Mouse (Mus musculus) embryonic facial prominence, embryonic 12.5 days (tissue): ENCODE data around the gene Zfp759. TPM values are rescaled to one million over a fixed set of nuclear protein-coding genes. Genes with fewer than 3 reads are reported as not detected.
"Not testable (repeated sequence)": the region's sequence is repeated elsewhere in the genome, so short reads cannot be mapped to it uniquely, and the experiment has no call there.

ENCODE experiments used
- ATAC-seq: fragments of 200-750 bp; cut with Nextera tagmentation; 2 replicates; pipeline ENCODE4 v1.8.0; 2017; ENCODE audit not compliant: insufficient number of reproducible peaks, insufficient read depth, low FRiP score, low TSS enrichment
- H3K27ac ChIP-seq: fragments of 300-500 bp; sonication (generic); 2 replicates; pipeline ENCODE4 v1.5.1; 2016; ENCODE audit warnings: mild to moderate bottlenecking
- H3K27me3 ChIP-seq: fragments of 300-500 bp; sonication (generic); 2 replicates; pipeline ENCODE4 v1.6.1; 2016; ENCODE audit warnings: mild to moderate bottlenecking, moderate library complexity
- H3K36me3 ChIP-seq: fragments of 300-500 bp; sonication (generic); 2 replicates; pipeline ENCODE4 v1.6.1; 2016; ENCODE audit warnings: mild to moderate bottlenecking
- H3K4me1 ChIP-seq: fragments of 300-500 bp; sonication (generic); 2 replicates; pipeline ENCODE4 v1.6.1; 2016
- H3K4me2 ChIP-seq: fragments of 300-500 bp; sonication (generic); replicated peaks from 2 replicates; pipeline ENCODE4 v1.6.1; 2016; ENCODE audit warnings: mild to moderate bottlenecking, moderate library complexity
- H3K4me3 ChIP-seq: fragments of 300-500 bp; sonication (generic); 2 replicates; pipeline ENCODE4 v1.5.1; 2016; ENCODE audit warnings: mild to moderate bottlenecking
- H3K9ac ChIP-seq: fragments of 300-500 bp; sonication (generic); 2 replicates; pipeline ENCODE4 v1.6.1; 2016; ENCODE audit warnings: mild to moderate bottlenecking, moderate library complexity
- H3K9me3 ChIP-seq: fragments of 300-500 bp; sonication (generic); 2 replicates; pipeline ENCODE4 v1.6.1; 2016; ENCODE audit warnings: mild to moderate bottlenecking, moderate library complexity
- WGBS: fragments of 180-500 bp; shearing (Covaris S2); methylation state at CpG from one replicate; pipeline ENCODE4 v1.1.7; 2016; 5-methylcytosine and 5-hydroxymethylcytosine counted together
- polyA plus RNA-seq: library from polyadenylated mRNA; unstranded; fragments of >200 nt; fragmentation: Nextera tagmentation; extraction: Ambion mirVana; gene quantifications from 2 replicates; pipeline ENCODE4 v1.2.1, GENCODE M21; 2016

The Zfp759 gene
- polyA plus RNA-seq, 1 experiment from 2014 or later: 2.8 TPM

DNA sequence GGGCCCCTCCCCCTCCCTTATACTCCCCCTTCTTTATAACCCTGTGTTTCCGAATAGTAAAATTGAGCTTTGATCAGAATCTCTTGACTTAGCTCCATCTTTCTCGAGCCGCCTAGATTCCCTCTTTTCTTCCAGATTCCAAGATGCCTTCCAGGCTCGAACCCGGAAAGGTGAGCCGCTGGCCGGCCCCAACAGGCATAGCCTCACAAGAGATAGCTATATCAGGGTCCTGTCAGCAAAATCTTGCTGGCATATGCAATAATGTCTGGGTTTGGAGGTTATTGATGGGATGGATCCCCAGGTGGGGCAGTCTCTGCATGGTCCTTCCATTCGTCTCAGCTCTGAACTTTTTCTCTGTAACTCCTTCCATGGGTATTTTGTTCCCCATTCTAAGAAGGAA, 5.3 kb upstream of the Zfp759 start, which contains the start of gene Rslcan18:
Rslcan18 (minus strand) TSS at position 101 of the 400 bp plus-strand sequence.
- not testable (repeated sequence) for H3K9ac ChIP-seq, H3K36me3 ChIP-seq, H3K4me1 ChIP-seq, H3K27ac ChIP-seq, ATAC-seq, H3K4me3 ChIP-seq, H3K27me3 ChIP-seq, H3K4me2 ChIP-seq, H3K9me3 ChIP-seq
- WGBS: 92% methylated on average over 8 of the region's 8 CpGs

DNA sequence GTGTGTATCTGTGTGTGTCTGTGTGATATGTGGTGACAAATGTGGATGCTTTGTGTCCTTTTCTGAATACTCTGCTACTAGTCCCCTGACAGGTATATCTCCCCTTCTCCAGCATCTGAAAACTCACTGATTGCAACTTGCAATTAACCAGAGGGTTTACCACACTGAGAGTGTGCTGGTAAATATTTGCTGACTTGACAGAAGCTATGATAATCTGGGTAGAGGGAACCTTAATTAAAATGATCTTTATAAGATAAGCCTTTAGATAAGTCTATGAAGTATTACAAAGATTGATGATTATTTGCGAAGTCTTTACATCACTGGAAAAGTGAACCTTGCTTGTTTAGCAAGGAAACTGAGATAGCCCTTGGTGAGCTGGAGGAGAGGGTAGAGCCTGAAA, 3.0 kb downstream of the Zfp759 start:
- Histone ChIP-seq H3K9me3 (no peaks in the 10 kb centered on the region), H3K4me1 (no peaks in the 10 kb centered on the region), H3K4me2 (no peak overlapping the region), H3K4me3 (no peak overlapping the region), H3K9ac (no peak overlapping the region), H3K36me3 (no peaks in the 10 kb centered on the region), H3K27ac (no peak overlapping the region), H3K27me3 (no peaks in the 10 kb centered on the region)
- ATAC-seq: no peak
- 84% methylated on average over 1 of the region's 1 CpGs for WGBS

DNA sequence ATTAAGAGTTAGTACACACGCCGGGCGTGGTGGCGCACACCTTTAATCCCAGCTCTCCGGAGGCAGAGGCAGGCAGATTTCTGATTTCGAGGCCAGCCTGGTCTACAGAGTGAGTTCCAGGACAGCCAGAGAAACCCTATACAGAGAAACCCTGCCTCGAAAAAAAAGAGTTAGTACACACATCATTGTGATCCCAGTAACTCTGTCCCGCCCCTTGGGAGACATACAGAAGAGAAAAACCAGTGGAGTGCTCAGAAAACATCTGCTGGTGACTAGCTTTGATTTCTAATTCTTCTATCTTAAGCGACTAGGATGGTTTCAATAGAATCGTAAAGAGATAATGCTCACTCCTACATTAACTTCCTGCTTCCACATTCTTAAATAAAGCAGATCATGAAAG, 6.0 kb downstream of the Zfp759 start:
- 74% methylated on average over 10 of the region's 10 CpGs for WGBS

DNA sequence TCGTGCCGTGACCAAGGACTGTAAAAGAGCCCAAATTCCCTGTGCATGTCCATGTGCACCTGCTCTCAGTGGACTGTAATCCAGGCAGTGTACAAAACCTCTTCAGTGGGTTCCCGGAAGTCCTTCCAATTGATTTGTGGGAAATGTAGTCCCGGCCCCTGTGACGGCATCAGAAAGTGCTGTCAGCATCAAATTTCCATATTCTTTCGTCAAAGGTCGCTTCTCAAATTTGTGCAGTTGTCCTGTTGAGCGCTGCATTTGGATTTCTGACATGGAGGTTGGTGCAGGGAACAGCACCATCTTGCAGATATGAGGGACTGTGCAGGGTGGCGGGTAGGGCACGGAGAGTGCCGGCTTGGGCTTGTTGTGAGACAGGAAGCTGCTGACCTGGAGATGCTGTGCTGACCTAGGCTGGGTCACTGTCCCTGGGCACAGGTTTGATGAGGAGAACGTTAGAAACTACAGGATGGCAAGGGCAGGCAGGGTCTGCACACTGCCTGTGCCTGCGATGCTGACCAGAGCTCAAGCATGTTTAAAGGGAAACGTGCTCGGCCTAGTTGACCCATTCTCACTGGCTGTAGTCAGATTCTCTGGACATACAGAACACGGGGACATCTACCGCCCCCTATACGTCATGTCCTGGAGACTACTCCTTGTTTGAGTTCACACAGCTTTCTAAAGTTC, 6.7 kb downstream of the Zfp759 start:
- Histone ChIP-seq H3K4me2 (peak overlapping the region; percentile 73), H3K36me3 (no peaks in the 10 kb centered on the region), H3K4me3 (peak overlapping the region; percentile 76), H3K27ac (no peak overlapping the region), H3K4me1 (no peaks in the 10 kb centered on the region), H3K9ac (peak overlapping the region; percentile 70), H3K9me3 (no peaks in the 10 kb centered on the region), H3K27me3 (no peaks in the 10 kb centered on the region)
- ATAC-seq: peak; percentile 93
- 1% methylated on average over 18 of the region's 18 CpGs for WGBS

More for the DNA sequence above, 6.0 kb downstream of the Zfp759 start:
- not testable (repeated sequence) for H3K27me3 ChIP-seq, H3K4me2 ChIP-seq, ATAC-seq, H3K9me3 ChIP-seq, H3K4me3 ChIP-seq, H3K36me3 ChIP-seq, H3K4me1 ChIP-seq, H3K9ac ChIP-seq, H3K27ac ChIP-seq

DNA sequence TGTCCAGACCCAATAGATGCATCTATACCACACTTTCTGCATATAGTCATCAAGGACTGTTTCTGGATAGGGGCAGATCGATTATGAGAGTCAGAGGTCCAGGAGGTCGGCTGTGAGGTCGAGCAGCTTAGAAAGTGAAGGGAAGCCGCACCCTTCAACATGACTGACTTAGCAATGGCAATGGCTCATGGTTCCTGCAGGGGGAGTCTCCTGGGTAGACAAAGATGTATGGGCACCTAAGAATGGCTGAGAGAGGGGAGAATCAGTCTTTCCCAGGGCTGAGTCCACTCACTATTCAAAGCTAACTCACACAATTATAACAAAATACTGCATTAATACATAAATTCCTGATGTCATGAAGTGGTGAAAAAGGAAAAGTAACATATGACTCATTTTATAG, 44.7 kb downstream of the Zfp759 start:
- not testable (repeated sequence) for H3K9me3 ChIP-seq, H3K4me3 ChIP-seq, H3K27me3 ChIP-seq, H3K4me2 ChIP-seq, H3K9ac ChIP-seq, H3K36me3 ChIP-seq, H3K4me1 ChIP-seq, ATAC-seq, H3K27ac ChIP-seq
- WGBS: 72% methylated on average over 4 of the region's 4 CpGs

DNA sequence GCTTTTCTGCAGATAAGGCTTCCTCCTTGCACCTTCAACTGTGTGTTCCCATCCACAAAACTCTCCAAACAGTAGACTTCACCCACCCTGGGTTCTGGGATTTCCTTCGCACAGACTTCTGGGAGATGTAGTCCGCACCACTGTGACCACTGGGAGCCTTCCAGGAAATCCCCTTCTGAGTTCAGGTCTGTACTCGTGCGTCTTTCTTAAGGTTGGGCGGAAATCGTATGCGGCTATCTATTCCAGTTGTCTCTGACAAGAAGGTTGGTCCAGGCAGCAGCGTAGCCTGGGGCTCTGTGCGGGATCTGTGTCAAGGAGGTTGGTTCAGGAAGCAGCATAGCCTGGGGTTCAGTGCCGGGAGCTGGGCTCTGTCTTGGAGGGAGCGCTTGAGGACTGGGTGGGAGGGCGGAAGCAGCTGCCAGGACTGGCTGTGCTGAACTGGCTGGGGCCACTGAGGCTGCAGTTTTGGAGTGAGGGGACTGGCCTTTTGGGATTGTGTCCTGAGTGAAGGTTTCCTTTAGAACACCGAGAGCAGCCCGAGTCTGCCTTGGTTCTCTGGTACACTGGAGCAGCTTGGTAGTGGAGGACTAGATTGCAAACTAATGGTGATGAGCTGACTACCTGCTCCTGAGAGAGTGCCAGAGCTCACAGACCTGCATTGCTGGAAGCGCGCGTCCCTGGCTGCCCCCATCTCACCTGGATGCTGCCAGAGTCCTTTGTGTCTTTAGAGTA, 51.7 kb downstream of the Zfp759 start, which contains the start of gene Rsl1:
Rsl1 (plus strand) TSS at position 192 of the 732 bp plus-strand sequence.
- Histone ChIP-seq H3K4me2 (peak within 1 kb of the TSS; percentile 56), H3K4me3 (peak within 1 kb of the TSS; percentile 56), H3K9ac (peak within 1 kb of the TSS; percentile 65)
- not testable (repeated sequence) for H3K27me3 ChIP-seq, H3K36me3 ChIP-seq, H3K4me1 ChIP-seq, H3K27ac ChIP-seq, H3K9me3 ChIP-seq
- under 1% methylated on average over 17 of the region's 17 CpGs for WGBS
- peak; percentile 97 for ATAC-seq

DNA sequence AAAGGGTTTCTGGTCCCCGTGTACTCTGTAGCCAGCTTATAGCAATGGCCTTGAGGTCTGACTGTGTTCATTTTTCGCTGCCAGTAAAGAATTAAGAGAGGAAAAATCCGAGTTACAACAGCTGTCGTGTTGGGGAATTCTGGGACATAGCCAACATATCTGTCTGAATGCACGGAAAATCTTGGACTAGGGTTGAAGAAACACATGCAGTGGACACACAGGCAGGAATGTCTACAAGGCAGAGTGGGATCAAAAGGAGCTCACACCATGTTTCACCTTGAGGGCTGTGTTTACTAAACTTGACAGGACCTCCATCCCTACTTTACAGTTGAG, 52.2 kb downstream of the Zfp759 start:
- no peak for ATAC-seq
- H3K36me3 ChIP-seq: 0 out of 2 replicates have a peak, but pooled peaks cover 3% of the 10 kb centered on the region
- peak overlapping the region; percentile 65 for H3K9ac ChIP-seq
- H3K4me3 ChIP-seq: peak overlapping the region; percentile 56
- WGBS: 31% methylated on average over 5 of the region's 5 CpGs
- H3K27ac ChIP-seq: no peak overlapping the region
- H3K4me2 ChIP-seq: peak overlapping the region; percentile 56
- H3K27me3 ChIP-seq: no peaks in the 10 kb centered on the region
- no peaks in the 10 kb centered on the region for H3K9me3 ChIP-seq
- H3K4me1 ChIP-seq: no peaks in the 10 kb centered on the region

Other genes with a start within 250 kb of the Zfp759 start
- 1.3 and 1.7 TPM in 2 replicates for gene Gm10767, start 216.7 kb upstream of the Zfp759 start, polyA plus RNA-seq
- 4.3 and 4.6 TPM in 2 replicates for gene Zfp712, start 60.5 kb upstream of the Zfp759 start, polyA plus RNA-seq
- 8.0 and 8.1 TPM in 2 replicates for gene Zfp708, start 23.7 kb upstream of the Zfp759 start, polyA plus RNA-seq
- 2.3 and 3.4 TPM in 2 replicates for gene Gm28557, start 13.1 kb upstream of the Zfp759 start, polyA plus RNA-seq
- 0.24 and 0.32 TPM in 2 replicates for gene Rslcan18, start 5.4 kb upstream of the Zfp759 start, polyA plus RNA-seq
- 6.8 and 7.8 TPM in 2 replicates for gene Rsl1, start 51.5 kb downstream of the Zfp759 start, polyA plus RNA-seq
- gene Zfp455, start 72.8 kb downstream of the Zfp759 start, polyA plus RNA-seq: 1.9 and 3.0 TPM in 2 replicates
- 1.9 and 2.4 TPM in 2 replicates for gene Zfp458, start 156.8 kb downstream of the Zfp759 start, polyA plus RNA-seq
- 0.55 and 0.87 TPM in 2 replicates for gene Zfp457, start 184.8 kb downstream of the Zfp759 start, polyA plus RNA-seq
- 2.5 and 2.9 TPM in 2 replicates for gene Zfp595, start 210.9 kb downstream of the Zfp759 start, polyA plus RNA-seq
- gene Gm28044, start 238.9 kb downstream of the Zfp759 start, polyA plus RNA-seq: not detected in 2 replicates
- 0.94 and 0.96 TPM in 2 replicates for gene Zfp953, start 238.9 kb downstream of the Zfp759 start, polyA plus RNA-seq